Mouse (Mus musculus): ENCODE measurements around the gene Prr15l.

Prr15l gene

GRCm38 (mm10) chr11:96978401-96979246 lies 50.7 kb downstream of the Prr15l start:
- peak; percentile 72 for DNase-seq

- DNase-seq: peak; percentile 52
Measured at GRCm38 (mm10) chr11:96979329-96979728, 51.4 kb downstream of the Prr15l start.

- DNase-seq: peak; percentile 45
Measured at GRCm38 (mm10) chr11:96980021-96980420, 52.1 kb downstream of the Prr15l start.

GRCm38 (mm10) chr11:96981461-96981860 lies 53.6 kb downstream of the Prr15l start:
- peak; percentile 53 for DNase-seq

- DNase-seq: peak; percentile 88
Measured at GRCm38 (mm10) chr11:96982355-96982754, 54.5 kb downstream of the Prr15l start.

- DNase-seq: no peak
Measured at GRCm38 (mm10) chr11:96982859-96983258, 55.0 kb downstream of the Prr15l start, which contains the start of gene Sp2. Gene Sp2, minus strand, starts transcription at chr11:96982959.

- no peak for DNase-seq
Measured at GRCm38 (mm10) chr11:96984903-96985302, 57.0 kb downstream of the Prr15l start.

- no peak for DNase-seq
Measured at GRCm38 (mm10) chr11:96986463-96986862, 58.6 kb downstream of the Prr15l start.

Measured in cerebellum, adult 9-11 months (tissue).